Mouse (Mus musculus): ENCODE results near the gene Dgke. TPM values are rescaled to one million over a fixed set of nuclear protein-coding genes. Genes with fewer than 3 reads are reported as not detected.

Gene Dgke
- polyA plus RNA-seq (2011; ENCODE audit: insufficient read depth, insufficient read length, low read depth, missing spikeins) = 11.3 and 12.8 TPM in 2 replicates

GRCm38 (mm10) chr11:89066750-89067149 lies at the start of gene Dgke:
Dgke (minus strand) TSS chr11:89066850.
- TF ChIP-seq CTCF (IDR thresholded peaks at IDR 0.05; ENCODE audit: low read depth, low read length) = no peak
- Histone ChIP-seq H3K9me3 (replicated peaks; ENCODE audit: control insufficient read depth, insufficient read depth, low read length, poor library complexity, severe bottlenecking) (no peaks in the 10 kb centered on the region), H3K4me1 (ENCODE audit: control insufficient read depth, insufficient read depth, low read length) (peaks cover 8% of the 10 kb centered on the region), H3K9ac (ENCODE audit: low read depth, poor library complexity, severe bottlenecking) (no peak within 1 kb of the TSS), H3K4me3 (ENCODE audit: low read depth, low read length) (no peak within 1 kb of the TSS), H3K36me3 (ENCODE audit: control insufficient read depth, insufficient read depth, low read length, poor library complexity, severe bottlenecking) (no peaks in the 10 kb centered on the region), H3K27ac (ENCODE audit: insufficient read depth, low read length) (peak within 1 kb of the TSS; percentile 71), H3K27me3 (ENCODE audit: control insufficient read depth, insufficient read depth, low read length, poor library complexity, severe bottlenecking) (no peaks in the 10 kb centered on the region)

- TF ChIP-seq EP300 (IDR thresholded peaks at IDR 0.05; ENCODE audit: insufficient read depth, low read depth, low read length) = no peak
- TF ChIP-seq POLR2A (IDR thresholded peaks at IDR 0.05; ENCODE audit: insufficient read depth, low read length) = no peak
- TF ChIP-seq CTCF (IDR thresholded peaks at IDR 0.05; ENCODE audit: low read depth, low read length) = no peak
Measured at GRCm38 (mm10) chr11:89107180-89107807, 40.6 kb upstream of the Dgke start.

GRCm38 (mm10) chr11:89105823-89106222 lies 39.2 kb upstream of the Dgke start:
- Histone ChIP-seq H3K4me3 (ENCODE audit: low read depth, low read length) (no peak overlapping the region), H3K27me3 (ENCODE audit: control insufficient read depth, insufficient read depth, low read length, poor library complexity, severe bottlenecking) (no peaks in the 10 kb centered on the region), H3K9me3 (replicated peaks; ENCODE audit: control insufficient read depth, insufficient read depth, low read length, poor library complexity, severe bottlenecking) (0 out of 2 replicates have a peak, but pooled peaks cover 2% of the 10 kb centered on the region), H3K36me3 (ENCODE audit: control insufficient read depth, insufficient read depth, low read length, poor library complexity, severe bottlenecking) (no peaks in the 10 kb centered on the region), H3K4me1 (ENCODE audit: control insufficient read depth, insufficient read depth, low read length) (peaks cover 3% of the 10 kb centered on the region), H3K27ac (ENCODE audit: insufficient read depth, low read length) (no peak overlapping the region), H3K9ac (ENCODE audit: low read depth, poor library complexity, severe bottlenecking) (no peak overlapping the region)
- TF ChIP-seq EP300 (IDR thresholded peaks at IDR 0.05; ENCODE audit: insufficient read depth, low read depth, low read length) = no peak
- no peak for TF ChIP-seq POLR2A (IDR thresholded peaks at IDR 0.05; ENCODE audit: insufficient read depth, low read length)
- TF ChIP-seq CTCF (IDR thresholded peaks at IDR 0.05; ENCODE audit: low read depth, low read length) = peak; percentile 16

More at GRCm38 (mm10) chr11:89107180-89107807, 40.6 kb upstream of the Dgke start:
- Histone ChIP-seq H3K9ac (ENCODE audit: low read depth, poor library complexity, severe bottlenecking) (no peak overlapping the region), H3K4me1 (ENCODE audit: control insufficient read depth, insufficient read depth, low read length) (peaks cover 3% of the 10 kb centered on the region), H3K36me3 (ENCODE audit: control insufficient read depth, insufficient read depth, low read length, poor library complexity, severe bottlenecking) (no peaks in the 10 kb centered on the region), H3K27me3 (ENCODE audit: control insufficient read depth, insufficient read depth, low read length, poor library complexity, severe bottlenecking) (no peaks in the 10 kb centered on the region), H3K27ac (ENCODE audit: insufficient read depth, low read length) (no peak overlapping the region), H3K9me3 (replicated peaks; ENCODE audit: control insufficient read depth, insufficient read depth, low read length, poor library complexity, severe bottlenecking) (0 out of 2 replicates have a peak, but pooled peaks cover 2% of the 10 kb centered on the region), H3K4me3 (ENCODE audit: low read depth, low read length) (no peak overlapping the region)

GRCm38 (mm10) chr11:89105211-89105610 lies 38.6 kb upstream of the Dgke start:
- 0 out of 2 replicates have a peak, but pooled peaks cover 2% of the 10 kb centered on the region for H3K9me3 ChIP-seq (replicated peaks; ENCODE audit: control insufficient read depth, insufficient read depth, low read length, poor library complexity, severe bottlenecking)
- no peak overlapping the region for H3K4me3 ChIP-seq (ENCODE audit: low read depth, low read length)
- no peak for TF ChIP-seq EP300 (IDR thresholded peaks at IDR 0.05; ENCODE audit: insufficient read depth, low read depth, low read length)
- no peak for TF ChIP-seq POLR2A (IDR thresholded peaks at IDR 0.05; ENCODE audit: insufficient read depth, low read length)
- TF ChIP-seq CTCF (IDR thresholded peaks at IDR 0.05; ENCODE audit: low read depth, low read length) = no peak

GRCm38 (mm10) chr11:89103166-89103565 lies 36.5 kb upstream of the Dgke start:
- TF ChIP-seq POLR2A (IDR thresholded peaks at IDR 0.05; ENCODE audit: insufficient read depth, low read length) (no peak), EP300 (IDR thresholded peaks at IDR 0.05; ENCODE audit: insufficient read depth, low read depth, low read length) (no peak), CTCF (IDR thresholded peaks at IDR 0.05; ENCODE audit: low read depth, low read length) (no peak)
- H3K9me3 ChIP-seq (replicated peaks; ENCODE audit: control insufficient read depth, insufficient read depth, low read length, poor library complexity, severe bottlenecking) = 0 out of 2 replicates have a peak, but pooled peaks cover 2% of the 10 kb centered on the region
- no peaks in the 10 kb centered on the region for H3K27me3 ChIP-seq (ENCODE audit: control insufficient read depth, insufficient read depth, low read length, poor library complexity, severe bottlenecking)
- H3K4me1 ChIP-seq (ENCODE audit: control insufficient read depth, insufficient read depth, low read length) = peaks cover 3% of the 10 kb centered on the region
- no peaks in the 10 kb centered on the region for H3K36me3 ChIP-seq (ENCODE audit: control insufficient read depth, insufficient read depth, low read length, poor library complexity, severe bottlenecking)
- no peak overlapping the region for H3K9ac ChIP-seq (ENCODE audit: low read depth, poor library complexity, severe bottlenecking)
- H3K27ac ChIP-seq (ENCODE audit: insufficient read depth, low read length) = no peak overlapping the region
- H3K4me3 ChIP-seq (ENCODE audit: low read depth, low read length) = no peak overlapping the region

More at GRCm38 (mm10) chr11:89105211-89105610, 38.6 kb upstream of the Dgke start:
- Histone ChIP-seq H3K9ac (ENCODE audit: low read depth, poor library complexity, severe bottlenecking) (no peak overlapping the region), H3K36me3 (ENCODE audit: control insufficient read depth, insufficient read depth, low read length, poor library complexity, severe bottlenecking) (no peaks in the 10 kb centered on the region), H3K27ac (ENCODE audit: insufficient read depth, low read length) (no peak overlapping the region), H3K27me3 (ENCODE audit: control insufficient read depth, insufficient read depth, low read length, poor library complexity, severe bottlenecking) (no peaks in the 10 kb centered on the region), H3K4me1 (ENCODE audit: control insufficient read depth, insufficient read depth, low read length) (peaks cover 3% of the 10 kb centered on the region)

GRCm38 (mm10) chr11:89100826-89101321 lies 34.2 kb upstream of the Dgke start:
- Histone ChIP-seq H3K9ac (ENCODE audit: low read depth, poor library complexity, severe bottlenecking) (peak overlapping the region; percentile 16; the same call in 1 of the 2 replicates), H3K9me3 (replicated peaks; ENCODE audit: control insufficient read depth, insufficient read depth, low read length, poor library complexity, severe bottlenecking) (0 out of 2 replicates have a peak, but pooled peaks cover 2% of the 10 kb centered on the region), H3K4me3 (ENCODE audit: low read depth, low read length) (no peak overlapping the region; the same call in 1 of the 2 replicates), H3K4me1 (ENCODE audit: control insufficient read depth, insufficient read depth, low read length) (no peaks in the 10 kb centered on the region), H3K36me3 (ENCODE audit: control insufficient read depth, insufficient read depth, low read length, poor library complexity, severe bottlenecking) (no peaks in the 10 kb centered on the region), H3K27me3 (ENCODE audit: control insufficient read depth, insufficient read depth, low read length, poor library complexity, severe bottlenecking) (no peaks in the 10 kb centered on the region), H3K27ac (ENCODE audit: insufficient read depth, low read length) (no peak overlapping the region)
- TF ChIP-seq CTCF (IDR thresholded peaks at IDR 0.05; ENCODE audit: low read depth, low read length) (no peak), EP300 (IDR thresholded peaks at IDR 0.05; ENCODE audit: insufficient read depth, low read depth, low read length) (no peak), POLR2A (IDR thresholded peaks at IDR 0.05; ENCODE audit: insufficient read depth, low read length) (no peak)
